In genomic region chr14:59627142-59627680, GRCm38 (mm10) we compare ENCODE assay signal across 8 mouse cellular contexts. TPM values are rescaled to one million over a fixed set of nuclear protein-coding genes. Genes with fewer than 3 reads are reported as not detected.
DNase-seq lines count a peak whose midpoint lies in the region; ATAC-seq and TF ChIP-seq lines count a peak whose summit lies in the region.

No protein-coding gene starts in this region.

- H3K9ac ChIP-seq in heart, adult 2 months (ENCODE audit: low read depth, low read length), result no peak overlapping the region
- peak overlapping the region; percentile 80 for H3K9ac ChIP-seq in limb, embryonic 14.5 days (ENCODE audit: low read depth, low read length, severe bottlenecking)
- peak overlapping the region; percentile 56; the same call in 1 of the 2 replicates for H3K9ac ChIP-seq in stomach, embryonic 16.5 days (ENCODE audit: low read length)

- H3K79me2 ChIP-seq in heart, adult 2 months (replicated peaks; ENCODE audit: control insufficient read depth, insufficient read depth, low read length), result no peaks in the 10 kb centered on the region

- intact Hi-C loops in heart, adult 2 months (cut with DNase I), result no loop called here
- intact Hi-C loops in gastrocnemius, postnatal 36 days (cut with DNase I), result loop anchor here (2.0 to 5.0 kb wide), 2 partner anchors 50 to 92 kb away; no protein-coding TSS in a partner anchor

- ATAC-seq in limb, embryonic 14.5 days (ENCODE audit: low FRiP score, low read depth), result no peak
- no peak for ATAC-seq in stomach, embryonic 16.5 days (ENCODE audit: insufficient read depth, low FRiP score)

- peaks cover 37% of the 10 kb centered on the region for H3K4me1 ChIP-seq in heart, embryonic 10.5 days
- no peaks in the 10 kb centered on the region for H3K4me1 ChIP-seq in heart, adult 2 months (ENCODE audit: control insufficient read depth, insufficient read depth, low read length)
- H3K4me1 ChIP-seq in limb, embryonic 14.5 days (ENCODE audit: control insufficient read depth, insufficient read depth, low read length), result 0 out of 2 replicates have a peak, but pooled peaks cover 12% of the 10 kb centered on the region
- peaks cover 7% of the 10 kb centered on the region; the same call in 1 of the 2 replicates for H3K4me1 ChIP-seq in stomach, embryonic 16.5 days (ENCODE audit: control insufficient read depth, insufficient read depth, low read length)

- H3K27me3 ChIP-seq in heart, embryonic 10.5 days (ENCODE audit: insufficient read depth, poor library complexity, severe bottlenecking), result no peaks in the 10 kb centered on the region; the same call in 1 of the 2 replicates
- no peaks in the 10 kb centered on the region; the same call in 1 of the 2 replicates for H3K27me3 ChIP-seq in heart, adult 2 months (ENCODE audit: control insufficient read depth, insufficient read depth, low read length)
- H3K27me3 ChIP-seq in limb, embryonic 14.5 days (ENCODE audit: control insufficient read depth, insufficient read depth, low read length), result 0 out of 2 replicates have a peak, but pooled peaks cover 4% of the 10 kb centered on the region
- H3K27me3 ChIP-seq in stomach, embryonic 16.5 days (ENCODE audit: control insufficient read depth, insufficient read depth, low read length), result peaks cover 7% of the 10 kb centered on the region; the same call in 1 of the 2 replicates

- DNase-seq in heart, embryonic 10.5 days (ENCODE audit: low spot score), result no peak
- no peak for DNase-seq in heart, adult 2 months
- peak; percentile 12 for DNase-seq in lung, postnatal 10 days
- DNase-seq in lung, postnatal 14 days, result no peak
- peak; percentile 20 for DNase-seq in limb, embryonic 14.5 days (ENCODE audit: low spot score)
- no peak for DNase-seq in gastrocnemius, postnatal 25 days
- no peak for DNase-seq in gastrocnemius, postnatal 36 days

- peak overlapping the region; percentile 73 for H3K4me3 ChIP-seq in heart, embryonic 10.5 days
- H3K4me3 ChIP-seq in heart, adult 2 months, result no peak overlapping the region
- peak overlapping the region; percentile 72 for H3K4me3 ChIP-seq in limb, embryonic 14.5 days (replicated peaks; ENCODE audit: low read length)
- H3K4me3 ChIP-seq in stomach, embryonic 16.5 days (replicated peaks; ENCODE audit: low read length), result peak overlapping the region; percentile 64

- H3K36me3 ChIP-seq in heart, embryonic 10.5 days, result peaks cover 12% of the 10 kb centered on the region
- H3K36me3 ChIP-seq in heart, adult 2 months (ENCODE audit: control insufficient read depth, insufficient read depth, low read length), result no peaks in the 10 kb centered on the region
- H3K36me3 ChIP-seq in limb, embryonic 14.5 days (ENCODE audit: control insufficient read depth, insufficient read depth, low read length), result peaks cover 20% of the 10 kb centered on the region
- no peaks in the 10 kb centered on the region for H3K36me3 ChIP-seq in stomach, embryonic 16.5 days (ENCODE audit: control insufficient read depth, insufficient read depth, low read length)

- no peak for TF ChIP-seq CTCF in heart, adult 2 months (IDR thresholded peaks at IDR 0.05)

- peak overlapping the region; percentile 69 for H3K4me2 ChIP-seq in limb, embryonic 14.5 days (replicated peaks; ENCODE audit: low read depth, low read length, severe bottlenecking)
- peak overlapping the region; percentile 79 for H3K4me2 ChIP-seq in stomach, embryonic 16.5 days (ENCODE audit: low read depth, low read length)

- H3K27ac ChIP-seq in heart, embryonic 10.5 days, result 0 out of 2 replicates have a peak overlapping the region, but pooled peaks have one; percentile 89
- H3K27ac ChIP-seq in heart, adult 2 months, result no peak overlapping the region
- H3K27ac ChIP-seq in limb, embryonic 14.5 days (replicated peaks; ENCODE audit: low read depth, low read length), result peak overlapping the region; percentile 86
- H3K27ac ChIP-seq in stomach, embryonic 16.5 days (ENCODE audit: low read length), result no peak overlapping the region

- no peaks in the 10 kb centered on the region for H3K9me3 ChIP-seq in heart, embryonic 10.5 days
- no peaks in the 10 kb centered on the region for H3K9me3 ChIP-seq in limb, embryonic 14.5 days (ENCODE audit: control insufficient read depth, low read length)
- no peaks in the 10 kb centered on the region for H3K9me3 ChIP-seq in stomach, embryonic 16.5 days (replicated peaks; ENCODE audit: control insufficient read depth, low read length)

- TF ChIP-seq POLR2A in heart, adult 2 months (IDR thresholded peaks at IDR 0.05; ENCODE audit: insufficient read depth, low read depth, low read length), result no peak
- TF ChIP-seq POLR2A in limb, embryonic 14.5 days (IDR thresholded peaks at IDR 0.05; ENCODE audit: borderline replicate concordance, extremely low read depth, insufficient read depth, insufficient read length), result no peak

- TF ChIP-seq EP300 in heart, adult 2 months (IDR thresholded peaks at IDR 0.05; ENCODE audit: insufficient read depth, low read depth, low read length), result no peak

- 38% methylated on average over 9 of the region's 9 CpGs for WGBS in heart, embryonic 10.5 days
- WGBS in heart, adult 2 months, result 65% methylated on average over 9 of the region's 9 CpGs
- WGBS in limb, embryonic 14.5 days, result 6% methylated on average over 9 of the region's 9 CpGs
- 39% methylated on average over 9 of the region's 9 CpGs for WGBS in stomach, embryonic 16.5 days

RNA-seq across cellular contexts. Expression of gene Shisa2, which starts 2.1 kb away (rescaled TPM):
- 9.4 and 23.6 TPM in 2 replicates for polyA plus RNA-seq in heart, embryonic 10.5 days (2016; fragmentation: Nextera tagmentation; extraction: Ambion mirVana)
- 1 to 10 TPM in 1 of 2 experiments, under 1 TPM in 1; 0.96 to 1.0 TPM for total RNA-seq in heart, adult 2 months (2021)
- 1.4 and 2.0 TPM in 2 replicates for polyA plus RNA-seq in heart, adult 2 months (2012; rRNA removed)
- 42.7 and 68.2 TPM in 2 replicates for polyA plus RNA-seq in limb, embryonic 14.5 days (2012; rRNA removed)
- 43.8 and 52.3 TPM in 2 replicates for polyA plus RNA-seq in limb, embryonic 14.5 days (2014; fragmentation: Nextera tagmentation; extraction: Ambion mirVana)
- polyA plus RNA-seq in stomach, embryonic 16.5 days (2015; fragmentation: Nextera tagmentation; extraction: Ambion mirVana), result 3.7 and 5.4 TPM in 2 replicates
- total RNA-seq in gastrocnemius, postnatal 25 days (2021), result 10 to 100 TPM; 65.1 to 85.6 TPM
- 10 to 100 TPM; 53.5 to 76.6 TPM for total RNA-seq in gastrocnemius, postnatal 36 days (2021)

RNA-seq across cellular contexts. Expression of gene Cdadc1, which starts 29.5 kb away (rescaled TPM):
- polyA plus RNA-seq in heart, embryonic 10.5 days (2016; fragmentation: Nextera tagmentation; extraction: Ambion mirVana), result 25.7 and 28.0 TPM in 2 replicates
- 10 to 100 TPM; 43.9 to 50.4 TPM for total RNA-seq in heart, adult 2 months (2021)
- 8.0 and 12.0 TPM in 2 replicates for polyA plus RNA-seq in heart, adult 2 months (2012; rRNA removed)
- 14.9 and 16.2 TPM in 2 replicates for polyA plus RNA-seq in limb, embryonic 14.5 days (2012; rRNA removed)
- 31.5 and 35.6 TPM in 2 replicates for polyA plus RNA-seq in limb, embryonic 14.5 days (2014; fragmentation: Nextera tagmentation; extraction: Ambion mirVana)
- polyA plus RNA-seq in stomach, embryonic 16.5 days (2015; fragmentation: Nextera tagmentation; extraction: Ambion mirVana), result 31.0 and 37.3 TPM in 2 replicates
- total RNA-seq in gastrocnemius, postnatal 25 days (2021), result 10 to 100 TPM; 28.2 to 40.7 TPM
- total RNA-seq in gastrocnemius, postnatal 36 days (2021), result 10 to 100 TPM; 29.3 to 38.0 TPM

Comparison
In these comparisons a context has a peak if more than half of its experiments do, and no peak if none do; other contexts are left out.
1. DNase-seq: peak in lung, postnatal 10 days (single experiment) and limb, embryonic 14.5 days (single experiment); none in heart, embryonic 10.5 days (single experiment), heart, adult 2 months (0 of 2), lung, postnatal 14 days (single experiment), gastrocnemius, postnatal 25 days (single experiment) and gastrocnemius, postnatal 36 days (0 of 2).
2. H3K27ac ChIP-seq: peak in heart, embryonic 10.5 days (single experiment) and limb, embryonic 14.5 days (single experiment); none in heart, adult 2 months (single experiment) and stomach, embryonic 16.5 days (single experiment).